ENCODE assay signal across 8 mouse cellular contexts in genomic region chr11:116138096-116138467, GRCm38 (mm10). TPM values are rescaled to one million over a fixed set of nuclear protein-coding genes. Genes with fewer than 3 reads are reported as not detected.
DNase-seq lines count a peak whose midpoint lies in the region; ATAC-seq and TF ChIP-seq lines count a peak whose summit lies in the region.

No protein-coding gene starts in this region.

- no peaks in the 10 kb centered on the region for H3K27me3 ChIP-seq in cerebellum, adult 2 months (ENCODE audit: control insufficient read depth, insufficient read depth, low read length)
- no peaks in the 10 kb centered on the region for H3K27me3 ChIP-seq in spleen, adult 2 months (ENCODE audit: control insufficient read depth, insufficient read depth, low read length)
- no peaks in the 10 kb centered on the region for H3K27me3 ChIP-seq in limb, embryonic 15.5 days
- no peaks in the 10 kb centered on the region for H3K27me3 ChIP-seq in stomach, postnatal 0 days (ENCODE audit: control insufficient read depth, insufficient read depth, low read length)

- TF ChIP-seq POLR2A in cerebellum, adult 2 months (IDR thresholded peaks at IDR 0.05; ENCODE audit: borderline replicate concordance, insufficient read depth, low read length), result no peak
- TF ChIP-seq POLR2A in spleen, adult 2 months (IDR thresholded peaks at IDR 0.05; ENCODE audit: low read depth, low read length), result no peak

- WGBS in cerebellum, adult 2 months, result under 1% methylated on average over 20 of the region's 20 CpGs
- WGBS in spleen, adult 2 months, result 1% methylated on average over 20 of the region's 20 CpGs
- WGBS in limb, embryonic 15.5 days, result under 1% methylated on average over 20 of the region's 20 CpGs
- WGBS in stomach, postnatal 0 days, result under 1% methylated on average over 20 of the region's 20 CpGs

- no peak for ATAC-seq in limb, embryonic 15.5 days (ENCODE audit: insufficient number of reproducible peaks, low FRiP score, low TSS enrichment, low read depth)
- ATAC-seq in stomach, postnatal 0 days (ENCODE audit: low FRiP score, low TSS enrichment), result no peak

- peak overlapping the region; percentile 93 for H3K4me3 ChIP-seq in cerebellum, adult 2 months (replicated peaks; ENCODE audit: insufficient read depth, low read depth, low read length)
- peak overlapping the region; percentile 94 for H3K4me3 ChIP-seq in spleen, adult 2 months (ENCODE audit: extremely low read depth, insufficient read depth, insufficient read length)
- H3K4me3 ChIP-seq in limb, embryonic 15.5 days, result peak overlapping the region; percentile 94
- H3K4me3 ChIP-seq in stomach, postnatal 0 days (ENCODE audit: low read depth, low read length), result peak overlapping the region; percentile 80

- H3K27ac ChIP-seq in cerebellum, adult 2 months (ENCODE audit: insufficient read depth, low read length), result peak overlapping the region; percentile 35
- no peak overlapping the region; the same call in 1 of the 2 replicates for H3K27ac ChIP-seq in spleen, adult 2 months (ENCODE audit: insufficient read depth, low read length)
- H3K27ac ChIP-seq in limb, embryonic 15.5 days, result peak overlapping the region; percentile 83
- H3K27ac ChIP-seq in stomach, postnatal 0 days (replicated peaks), result peak overlapping the region; percentile 65; the same call in 1 of the 2 replicates

- TF ChIP-seq EP300 in stomach, postnatal 0 days (optimal IDR thresholded peaks at IDR 0.05), result no peak

- no peaks in the 10 kb centered on the region for H3K36me3 ChIP-seq in spleen, adult 2 months (ENCODE audit: control insufficient read depth, insufficient read depth, low read length)
- peaks cover 49% of the 10 kb centered on the region for H3K36me3 ChIP-seq in limb, embryonic 15.5 days
- peaks cover 2% of the 10 kb centered on the region; the same call in 1 of the 2 replicates for H3K36me3 ChIP-seq in stomach, postnatal 0 days (ENCODE audit: control insufficient read depth, insufficient read depth, low read length)

- H3K9ac ChIP-seq in limb, embryonic 15.5 days, result peak overlapping the region; percentile 71
- H3K9ac ChIP-seq in stomach, postnatal 0 days (ENCODE audit: low read length), result peak overlapping the region; percentile 83

- DNase-seq in cerebellum, adult 2 months, result no peak
- no peak for DNase-seq in cerebellum, adult 11-12 months
- no peak for DNase-seq in spleen, adult 2 months (ENCODE audit: low read depth in 1 of 2, low spot score in 2 of 2)
- DNase-seq in spleen, postnatal 4 days (ENCODE audit: low spot score in 2 of 2), result no peak
- DNase-seq in stomach, postnatal 0 days (ENCODE audit: low spot score), result no peak
- no peak for DNase-seq in spleen, postnatal 14 days (ENCODE audit: low spot score in 2 of 2)
- no peak for DNase-seq in adrenal gland, postnatal 4 days (ENCODE audit: low spot score in 2 of 2)

- H3K4me1 ChIP-seq in cerebellum, adult 2 months (ENCODE audit: control insufficient read depth, insufficient read depth, low read length), result 0 out of 2 replicates have a peak, but pooled peaks cover 3% of the 10 kb centered on the region
- H3K4me1 ChIP-seq in spleen, adult 2 months (ENCODE audit: control insufficient read depth, insufficient read depth, insufficient read length), result no peaks in the 10 kb centered on the region; the same call in none of the 2 replicates
- peaks cover 23% of the 10 kb centered on the region; the same call in 1 of the 2 replicates for H3K4me1 ChIP-seq in limb, embryonic 15.5 days
- no peaks in the 10 kb centered on the region for H3K4me1 ChIP-seq in stomach, postnatal 0 days (replicated peaks; ENCODE audit: control insufficient read depth, insufficient read depth)

- H3K9me3 ChIP-seq in limb, embryonic 15.5 days, result no peaks in the 10 kb centered on the region
- no peaks in the 10 kb centered on the region for H3K9me3 ChIP-seq in stomach, postnatal 0 days (ENCODE audit: control insufficient read depth, low read length)

- no peak for TF ChIP-seq CTCF in cerebellum, adult 2 months (IDR thresholded peaks at IDR 0.05; ENCODE audit: borderline replicate concordance, insufficient read depth, low read depth, low read length)
- no peak for TF ChIP-seq CTCF in spleen, adult 2 months (IDR thresholded peaks at IDR 0.05; ENCODE audit: extremely low read depth, insufficient read depth, insufficient read length, insufficient replicate concordance)
- no peak for TF ChIP-seq CTCF in stomach, postnatal 0 days (IDR thresholded peaks at IDR 0.05; ENCODE audit: low read depth)

- peak overlapping the region; percentile 72 for H3K4me2 ChIP-seq in limb, embryonic 15.5 days
- peak overlapping the region; percentile 80 for H3K4me2 ChIP-seq in stomach, postnatal 0 days (replicated peaks; ENCODE audit: low read depth)

RNA-seq across cellular contexts. Expression of gene Mrpl38, which starts 0.6 kb away (rescaled TPM):
- 61.9 and 66.2 TPM in 2 replicates for polyA plus RNA-seq in cerebellum, adult 2 months (2012; rRNA removed)
- polyA plus RNA-seq in spleen, adult 2 months (2012; rRNA removed), result 37.3 and 40.3 TPM in 2 replicates
- polyA plus RNA-seq in limb, embryonic 15.5 days (2015; fragmentation: Nextera tagmentation; extraction: Ambion mirVana), result 83.9 and 85.5 TPM in 2 replicates
- 49.5 and 50.2 TPM in 2 replicates for polyA plus RNA-seq in stomach, postnatal 0 days (2015; fragmentation: Nextera tagmentation; extraction: Ambion mirVana)
- total RNA-seq in adrenal gland, postnatal 4 days (2021), result 10 to 100 TPM; 75.4 to 81.6 TPM

RNA-seq across cellular contexts. Expression of gene Trim65, which starts 7.2 kb away (rescaled TPM):
- polyA plus RNA-seq in cerebellum, adult 2 months (2012; rRNA removed), result 7.9 and 9.3 TPM in 2 replicates
- polyA plus RNA-seq in spleen, adult 2 months (2012; rRNA removed), result 23.7 and 26.0 TPM in 2 replicates
- polyA plus RNA-seq in limb, embryonic 15.5 days (2015; fragmentation: Nextera tagmentation; extraction: Ambion mirVana), result 4.1 and 4.5 TPM in 2 replicates
- 3.3 and 4.1 TPM in 2 replicates for polyA plus RNA-seq in stomach, postnatal 0 days (2015; fragmentation: Nextera tagmentation; extraction: Ambion mirVana)
- total RNA-seq in adrenal gland, postnatal 4 days (2021), result 1 to 10 TPM; 8.2 to 8.5 TPM

RNA-seq across cellular contexts. Expression of gene Trim47, which starts 11.1 kb away (rescaled TPM):
- 4.1 TPM in 2 replicates for polyA plus RNA-seq in cerebellum, adult 2 months (2012; rRNA removed)
- 19.4 and 26.1 TPM in 2 replicates for polyA plus RNA-seq in spleen, adult 2 months (2012; rRNA removed)
- polyA plus RNA-seq in limb, embryonic 15.5 days (2015; fragmentation: Nextera tagmentation; extraction: Ambion mirVana), result 31.2 and 42.4 TPM in 2 replicates
- polyA plus RNA-seq in stomach, postnatal 0 days (2015; fragmentation: Nextera tagmentation; extraction: Ambion mirVana), result 33.8 and 34.6 TPM in 2 replicates
- total RNA-seq in adrenal gland, postnatal 4 days (2021), result 10 to 100 TPM; 21.3 to 23.9 TPM

RNA-seq across cellular contexts. Expression of gene Fbf1, which starts 29.9 kb away (rescaled TPM):
- 81.1 and 83.0 TPM in 2 replicates for polyA plus RNA-seq in cerebellum, adult 2 months (2012; rRNA removed)
- 13.3 and 14.0 TPM in 2 replicates for polyA plus RNA-seq in spleen, adult 2 months (2012; rRNA removed)
- 36.4 and 38.3 TPM in 2 replicates for polyA plus RNA-seq in limb, embryonic 15.5 days (2015; fragmentation: Nextera tagmentation; extraction: Ambion mirVana)
- polyA plus RNA-seq in stomach, postnatal 0 days (2015; fragmentation: Nextera tagmentation; extraction: Ambion mirVana), result 8.0 and 8.8 TPM in 2 replicates
- 10 to 100 TPM; 57.7 to 63.5 TPM for total RNA-seq in adrenal gland, postnatal 4 days (2021)

RNA-seq across cellular contexts. Expression of gene Wbp2, which starts 51.3 kb away (rescaled TPM):
- 509 and 539 TPM in 2 replicates for polyA plus RNA-seq in cerebellum, adult 2 months (2012; rRNA removed)
- polyA plus RNA-seq in spleen, adult 2 months (2012; rRNA removed), result 135 and 162 TPM in 2 replicates
- polyA plus RNA-seq in limb, embryonic 15.5 days (2015; fragmentation: Nextera tagmentation; extraction: Ambion mirVana), result 61.6 and 75.5 TPM in 2 replicates
- polyA plus RNA-seq in stomach, postnatal 0 days (2015; fragmentation: Nextera tagmentation; extraction: Ambion mirVana), result 71.0 and 89.6 TPM in 2 replicates
- 100 to 1,000 TPM; 126 to 136 TPM for total RNA-seq in adrenal gland, postnatal 4 days (2021)
